Mouse (Mus musculus): ENCODE measurements around the gene Olfr951. TPM values are rescaled to one million over a fixed set of nuclear protein-coding genes. Genes with fewer than 3 reads are reported as not detected.

Gene Olfr951
- total RNA-seq (2021): not detected
- long read RNA-seq: 0 reads

- no peak for DNase-seq (ENCODE audit: low spot score in 2 of 2)
Measured at GRCm38 (mm10) chr9:39387110-39387509, at the start of gene Olfr951. Olfr951 (plus strand) TSS chr9:39387410.

DNA sequence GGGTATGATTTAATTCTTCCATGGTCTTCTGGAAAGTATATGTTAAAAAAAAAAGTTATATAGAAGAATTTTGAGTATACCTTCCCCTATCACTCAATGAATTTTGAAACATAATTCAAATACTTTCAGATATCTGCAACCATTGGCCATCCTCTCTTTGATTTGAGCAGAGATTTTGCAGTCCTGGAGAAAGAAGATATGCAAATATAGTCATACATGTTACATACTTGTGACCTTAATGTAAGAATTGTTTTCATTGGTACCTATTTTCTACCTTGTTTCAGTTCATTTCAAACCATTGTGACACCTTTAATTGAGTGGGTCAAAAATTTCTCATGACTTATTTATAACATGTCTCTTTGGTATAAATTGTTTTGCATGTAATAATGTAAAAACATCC lies 39.8 kb downstream of the Olfr951 start, which contains the start of gene Olfr952:
Gene Olfr952 (minus strand): TSS at position 101 of the 400 bp plus-strand sequence.
- no peak for DNase-seq (ENCODE audit: low spot score in 2 of 2)

Other genes starting within 250 kb of the Olfr951 start
- gene Olfr943, start 221.1 kb upstream of the Olfr951 start, total RNA-seq (2021): not detected
- not detected for gene Olfr944, start 185.5 kb upstream of the Olfr951 start, total RNA-seq (2021)
- gene Olfr1537, start 137.4 kb upstream of the Olfr951 start, total RNA-seq (2021): not detected
- not detected for gene Olfr945, start 110.6 kb upstream of the Olfr951 start, total RNA-seq (2021)
- gene Olfr948, start 61.4 kb upstream of the Olfr951 start, total RNA-seq (2021): not detected
- gene Olfr952, start 39.7 kb downstream of the Olfr951 start, total RNA-seq (2021): not detected
- not detected for gene Olfr954, start 69.3 kb downstream of the Olfr951 start, total RNA-seq (2021)
- gene Olfr955, start 84.5 kb downstream of the Olfr951 start, total RNA-seq (2021): not detected
- gene Olfr44, start 106.6 kb downstream of the Olfr951 start, total RNA-seq (2021): not detected
- gene Olfr957, start 128.4 kb downstream of the Olfr951 start, total RNA-seq (2021): not detected
- gene Olfr958, start 166.6 kb downstream of the Olfr951 start, total RNA-seq (2021): not detected
- gene Olfr959, start 188.2 kb downstream of the Olfr951 start, total RNA-seq (2021): not detected
- gene AW551984, start 217.0 kb downstream of the Olfr951 start, total RNA-seq (2021): 1 to 10 TPM; 4.5 to 5.5 TPM
- not detected for gene Olfr148, start 223.2 kb downstream of the Olfr951 start, total RNA-seq (2021)
- gene Olfr960, start 234.0 kb downstream of the Olfr951 start, total RNA-seq (2021): not detected